Mouse (Mus musculus) hindbrain, embryonic 16.5 days (tissue): ENCODE measurements at regions not wholly inside any gene's neighbourhood (a gene's known extent, or its start where the extent isn't known, plus 50 kb on each side); places are given as distances from the start of the nearest gene placed in this dataset.

Experiments
- ATAC-seq: fragments of 200-750 bp; cut with Nextera tagmentation; 2 replicates; pipeline ENCODE4 v1.8.0; 2017; ENCODE audit warnings: moderate TSS enrichment, moderate library complexity
- H3K27ac ChIP-seq: fragments of 300-500 bp; sonication (generic); 2 replicates; pipeline ENCODE4 v1.5.1; 2014; ENCODE audit warnings: low read depth, mild to moderate bottlenecking, control low read depth, low read length, moderate library complexity
- H3K27me3 ChIP-seq: fragments of 300-500 bp; sonication (generic); replicated peaks from 2 replicates; pipeline ENCODE4 v1.6.1; 2014; ENCODE audit warnings: low read length; ENCODE audit not compliant: control insufficient read depth, insufficient read depth
- H3K36me3 ChIP-seq: fragments of 300-500 bp; sonication (generic); 2 replicates; pipeline ENCODE4 v1.6.1; 2014; ENCODE audit warnings: mild to moderate bottlenecking, low read length, moderate library complexity, mixed read lengths; ENCODE audit not compliant: control insufficient read depth, insufficient read depth
- H3K4me1 ChIP-seq: fragments of 300-500 bp; sonication (generic); 2 replicates; pipeline ENCODE4 v1.6.1; 2014; ENCODE audit warnings: low read depth, low read length; ENCODE audit not compliant: control insufficient read depth, insufficient read depth
- H3K4me2 ChIP-seq: fragments of 300-500 bp; sonication (generic); 2 replicates; pipeline ENCODE4 v1.6.1; 2014; ENCODE audit warnings: mild to moderate bottlenecking, low read length, control low read depth, moderate library complexity
- H3K4me3 ChIP-seq: fragments of 300-500 bp; sonication (generic); 2 replicates; pipeline ENCODE4 v1.5.1; 2014; ENCODE audit warnings: mild to moderate bottlenecking, low read length, control low read depth, moderate library complexity
- H3K9ac ChIP-seq: fragments of 300-500 bp; sonication (generic); 2 replicates; pipeline ENCODE4 v1.6.1; 2014; ENCODE audit warnings: low read depth, mild to moderate bottlenecking, control low read depth, low read length, moderate library complexity
- H3K9me3 ChIP-seq: fragments of 300-500 bp; sonication (generic); 2 replicates; pipeline ENCODE4 v1.6.1; 2014; ENCODE audit warnings: mild to moderate bottlenecking, low read length, moderate library complexity; ENCODE audit not compliant: control insufficient read depth
- WGBS: fragments of 180-500 bp; shearing (Covaris S2); extraction: QIAGEN DNeasy Blood & Tissue Kit; methylation state at CpG from one replicate; pipeline ENCODE4 v1.1.7; 2014; 5-methylcytosine and 5-hydroxymethylcytosine counted together

GRCm38 (mm10) chr2:81549158-81549557, 503.9 kb upstream of the Zfp804a start:
- H3K4me3 ChIP-seq: no peak overlapping the region
- no peaks in the 10 kb centered on the region for H3K27me3 ChIP-seq
- peak; percentile 81 for ATAC-seq
- H3K36me3 ChIP-seq: no peaks in the 10 kb centered on the region
- H3K9ac ChIP-seq: no peak overlapping the region
- no peak overlapping the region for H3K4me2 ChIP-seq
- no peaks in the 10 kb centered on the region for H3K4me1 ChIP-seq
- WGBS: 66% methylated on average over 2 of the region's 2 CpGs
- H3K9me3 ChIP-seq: no peaks in the 10 kb centered on the region
- H3K27ac ChIP-seq: no peak overlapping the region

- H3K9me3 ChIP-seq: no peaks in the 10 kb centered on the region
- H3K9ac ChIP-seq: no peak overlapping the region
- 58% methylated on average over 3 of the region's 3 CpGs for WGBS
- no peaks in the 10 kb centered on the region for H3K27me3 ChIP-seq
- ATAC-seq: peak; percentile 63; the same call in 1 of the 2 replicates
- H3K4me2 ChIP-seq: no peak overlapping the region
- no peak overlapping the region for H3K27ac ChIP-seq
- no peaks in the 10 kb centered on the region for H3K36me3 ChIP-seq
- H3K4me3 ChIP-seq: no peak overlapping the region
- no peaks in the 10 kb centered on the region for H3K4me1 ChIP-seq
Observed at GRCm38 (mm10) chr2:81582111-81582510, 470.9 kb upstream of the Zfp804a start.
